In the genomic region with DNA sequence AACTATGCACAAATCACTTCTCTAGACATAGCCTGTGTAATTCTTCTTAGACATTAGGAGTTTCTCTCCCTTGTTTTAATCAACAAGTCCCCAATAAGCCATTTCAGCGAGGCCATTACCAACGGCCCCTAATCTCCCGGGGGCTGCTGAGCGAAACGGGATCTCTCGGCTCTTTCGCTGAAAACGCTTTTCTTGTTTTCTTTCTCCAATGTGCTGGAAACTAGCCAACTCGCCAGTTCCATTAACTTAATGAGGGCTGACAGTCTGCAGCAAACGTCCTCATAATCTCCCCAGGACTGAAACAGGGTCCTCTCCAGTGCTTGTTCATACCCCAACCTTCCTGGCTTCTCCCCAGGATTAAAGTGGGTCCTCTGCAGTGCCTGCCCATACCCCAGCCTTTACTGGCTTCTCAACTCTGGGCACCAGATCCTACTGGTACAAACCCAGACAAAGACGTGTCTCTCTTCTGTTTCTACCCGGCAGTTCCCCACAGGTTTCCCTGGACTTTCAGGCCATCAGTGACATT, we compare ENCODE assay signal across 10 mouse cellular contexts.
DNase-seq lines count a peak whose midpoint lies in the region; ATAC-seq and TF ChIP-seq lines count a peak whose summit lies in the region.
"Had no signal": no experiment of that assay in that cellular context is flagged by ENCODE, and none has a peak within 500 bp of the region (broad histone marks: within the 10 kb centered on the region; RNA-seq: fewer than 3 reads in every experiment).

No protein-coding gene starts in this region.

- TF ChIP-seq POLR2A in limb, embryonic 14.5 days (IDR thresholded peaks at IDR 0.05; ENCODE audit: borderline replicate concordance, extremely low read depth, insufficient read depth, insufficient read length): no peak

- no peaks in the 10 kb centered on the region for H3K9me3 ChIP-seq in hindbrain, embryonic 12.5 days (replicated peaks)
- no peaks in the 10 kb centered on the region for H3K9me3 ChIP-seq in hindbrain, embryonic 11.5 days (ENCODE audit: control insufficient read depth, low read length)
- H3K9me3 ChIP-seq in forebrain, embryonic 16.5 days (ENCODE audit: control insufficient read depth, low read length): no peaks in the 10 kb centered on the region
- H3K9me3 ChIP-seq in limb, embryonic 14.5 days (ENCODE audit: control insufficient read depth, low read length): no peaks in the 10 kb centered on the region
- H3K9me3 ChIP-seq: heart, embryonic 15.5 days; liver, embryonic 13.5 days had no signal

- peak overlapping the region; percentile 58; the same call in 1 of the 2 replicates for H3K27ac ChIP-seq in hindbrain, embryonic 12.5 days
- H3K27ac ChIP-seq in hindbrain, embryonic 11.5 days (ENCODE audit: low read depth, low read length): no peak overlapping the region
- no peak overlapping the region for H3K27ac ChIP-seq in forebrain, embryonic 16.5 days (ENCODE audit: low read length)
- H3K27ac ChIP-seq in limb, embryonic 14.5 days (replicated peaks; ENCODE audit: low read depth, low read length): 0 out of 2 replicates have a peak overlapping the region, but pooled peaks have one; percentile 11
- H3K27ac ChIP-seq: heart, embryonic 15.5 days; liver, embryonic 13.5 days had no signal

- no peak overlapping the region; the same call in 1 of the 2 replicates for H3K4me2 ChIP-seq in hindbrain, embryonic 12.5 days (replicated peaks)
- no peak overlapping the region for H3K4me2 ChIP-seq in hindbrain, embryonic 11.5 days (replicated peaks; ENCODE audit: low read depth, low read length)
- peak overlapping the region; percentile 14; the same call in 1 of the 2 replicates for H3K4me2 ChIP-seq in forebrain, embryonic 16.5 days (ENCODE audit: low read length)
- H3K4me2 ChIP-seq in limb, embryonic 14.5 days (replicated peaks; ENCODE audit: low read depth, low read length, severe bottlenecking): peak overlapping the region; percentile 19; the same call in 1 of the 2 replicates
- H3K4me2 ChIP-seq: heart, embryonic 15.5 days; liver, embryonic 13.5 days had no signal

- 32% methylated on average over 12 of the region's 12 CpGs for WGBS in hindbrain, embryonic 12.5 days
- 65% methylated on average over 12 of the region's 12 CpGs for WGBS in hindbrain, embryonic 11.5 days
- WGBS in forebrain, embryonic 16.5 days: 7% methylated on average over 12 of the region's 12 CpGs
- WGBS in limb, embryonic 14.5 days: 19% methylated on average over 12 of the region's 12 CpGs

- no peaks in the 10 kb centered on the region for H3K36me3 ChIP-seq in hindbrain, embryonic 12.5 days
- no peaks in the 10 kb centered on the region for H3K36me3 ChIP-seq in hindbrain, embryonic 11.5 days (ENCODE audit: control insufficient read depth, insufficient read depth, low read length)
- H3K36me3 ChIP-seq in forebrain, embryonic 16.5 days (ENCODE audit: control insufficient read depth, insufficient read depth): no peaks in the 10 kb centered on the region
- no peaks in the 10 kb centered on the region for H3K36me3 ChIP-seq in limb, embryonic 14.5 days (ENCODE audit: control insufficient read depth, insufficient read depth, low read length)
- H3K36me3 ChIP-seq: heart, embryonic 15.5 days; liver, embryonic 13.5 days had no signal

- H3K27me3 ChIP-seq in hindbrain, embryonic 12.5 days: peaks cover 10% of the 10 kb centered on the region
- no peaks in the 10 kb centered on the region for H3K27me3 ChIP-seq in hindbrain, embryonic 11.5 days (ENCODE audit: control insufficient read depth, insufficient read depth, low read length)
- peaks cover 58% of the 10 kb centered on the region for H3K27me3 ChIP-seq in forebrain, embryonic 16.5 days (replicated peaks; ENCODE audit: control insufficient read depth, insufficient read depth, low read length)
- no peaks in the 10 kb centered on the region for H3K27me3 ChIP-seq in limb, embryonic 14.5 days (ENCODE audit: control insufficient read depth, insufficient read depth, low read length)
- H3K27me3 ChIP-seq: heart, embryonic 15.5 days had no signal

- no peak for DNase-seq in hindbrain, embryonic 11.5 days (ENCODE audit: low spot score)
- DNase-seq in Muller cell, postnatal 12 days (ENCODE audit: inconsistent ontology term): peak; percentile 53
- no peak for DNase-seq in limb, embryonic 14.5 days (ENCODE audit: low spot score)
- DNase-seq in embryo, embryonic 9.5 days (ENCODE audit: extremely low spot score): no peak
- no peak for DNase-seq in left cerebral cortex, adult 9 months (ENCODE audit: low spot score in 2 of 2)
- DNase-seq: liver, embryonic 13.5 days had no signal

- no peak overlapping the region for H3K9ac ChIP-seq in hindbrain, embryonic 12.5 days
- no peak overlapping the region for H3K9ac ChIP-seq in hindbrain, embryonic 11.5 days (ENCODE audit: low read depth, low read length)
- H3K9ac ChIP-seq in forebrain, embryonic 16.5 days (replicated peaks; ENCODE audit: low read depth, low read length): no peak overlapping the region
- H3K9ac ChIP-seq in limb, embryonic 14.5 days (ENCODE audit: low read depth, low read length, severe bottlenecking): 0 out of 2 replicates have a peak overlapping the region, but pooled peaks have one; percentile 16
- H3K9ac ChIP-seq: heart, embryonic 15.5 days; liver, embryonic 13.5 days had no signal

- peaks cover 19% of the 10 kb centered on the region for H3K4me1 ChIP-seq in hindbrain, embryonic 12.5 days
- H3K4me1 ChIP-seq in hindbrain, embryonic 11.5 days (replicated peaks; ENCODE audit: control insufficient read depth, insufficient read depth, low read length): no peaks in the 10 kb centered on the region
- H3K4me1 ChIP-seq in forebrain, embryonic 16.5 days (replicated peaks; ENCODE audit: control insufficient read depth, insufficient read depth, low read length): peaks cover 22% of the 10 kb centered on the region
- H3K4me1 ChIP-seq in limb, embryonic 14.5 days (ENCODE audit: control insufficient read depth, insufficient read depth, low read length): peaks cover 31% of the 10 kb centered on the region

- no peak overlapping the region for H3K4me3 ChIP-seq in hindbrain, embryonic 12.5 days
- no peak overlapping the region for H3K4me3 ChIP-seq in hindbrain, embryonic 11.5 days (ENCODE audit: low read depth, low read length)
- no peak overlapping the region for H3K4me3 ChIP-seq in forebrain, embryonic 16.5 days (replicated peaks; ENCODE audit: low read length)
- no peak overlapping the region for H3K4me3 ChIP-seq in limb, embryonic 14.5 days (replicated peaks; ENCODE audit: low read length)
- H3K4me3 ChIP-seq: heart, embryonic 15.5 days; liver, embryonic 13.5 days had no signal

- no peak for ATAC-seq in hindbrain, embryonic 12.5 days (ENCODE audit: low FRiP score)
- no peak for ATAC-seq in hindbrain, embryonic 11.5 days (ENCODE audit: low FRiP score)
- ATAC-seq in forebrain, embryonic 16.5 days: no peak; the same call in 1 of the 2 replicates
- ATAC-seq in limb, embryonic 14.5 days (ENCODE audit: low FRiP score, low read depth): no peak; the same call in 1 of the 2 replicates
- no peak for ATAC-seq in frontal cortex, adult (ENCODE audit: low TSS enrichment)

Comparison
In these comparisons a context has a peak if more than half of its experiments do, and no peak if none do; other contexts are left out.
1. H3K27ac ChIP-seq: peak in hindbrain, embryonic 12.5 days (single experiment) and limb, embryonic 14.5 days (single experiment); none in hindbrain, embryonic 11.5 days (single experiment) and forebrain, embryonic 16.5 days (single experiment).
2. H3K4me2 ChIP-seq: peak in forebrain, embryonic 16.5 days (single experiment) and limb, embryonic 14.5 days (single experiment); none in hindbrain, embryonic 12.5 days (single experiment) and hindbrain, embryonic 11.5 days (single experiment).